Mouse (Mus musculus): ENCODE results near the gene Glyctk. TPM values are rescaled to one million over a fixed set of nuclear protein-coding genes. Genes with fewer than 3 reads are reported as not detected.
"Not testable (repeated sequence)": the region's sequence is repeated elsewhere in the genome, so short reads cannot be mapped to it uniquely, and the experiment has no call there.

Gene Glyctk
- polyA plus RNA-seq, 1 experiment from 2014 or later, result 1.2 TPM

- Histone ChIP-seq H3K9me3 (replicated peaks; ENCODE audit: control insufficient read depth, low read length) (no peaks in the 10 kb centered on the region), H3K4me1 (ENCODE audit: control insufficient read depth, insufficient read depth, low read length) (peaks cover 34% of the 10 kb centered on the region), H3K36me3 (ENCODE audit: control insufficient read depth, insufficient read depth) (no peaks in the 10 kb centered on the region), H3K27me3 (ENCODE audit: control insufficient read depth, insufficient read depth, low read length) (no peaks in the 10 kb centered on the region), H3K9ac (ENCODE audit: low read length) (peak within 1 kb of the TSS; percentile 95), H3K4me3 (ENCODE audit: low read length) (peak within 1 kb of the TSS; percentile 64), H3K27ac (ENCODE audit: low read length) (peak within 1 kb of the TSS; percentile 99), H3K4me2 (ENCODE audit: low read depth, low read length) (peak within 1 kb of the TSS; percentile 93)
- under 1% methylated on average over 81 of the region's 81 CpGs for WGBS
- peak; percentile 91 for ATAC-seq (replicated peaks; ENCODE audit: extremely low read depth, insufficient read depth, low FRiP score)
These were observed 12.8 kb upstream of the Glyctk start, which contains the start of gene Wdr82 for GRCm38 (mm10) chr9:106170556-106171345. Gene Wdr82 (plus strand): TSS chr9:106170928.

DNA sequence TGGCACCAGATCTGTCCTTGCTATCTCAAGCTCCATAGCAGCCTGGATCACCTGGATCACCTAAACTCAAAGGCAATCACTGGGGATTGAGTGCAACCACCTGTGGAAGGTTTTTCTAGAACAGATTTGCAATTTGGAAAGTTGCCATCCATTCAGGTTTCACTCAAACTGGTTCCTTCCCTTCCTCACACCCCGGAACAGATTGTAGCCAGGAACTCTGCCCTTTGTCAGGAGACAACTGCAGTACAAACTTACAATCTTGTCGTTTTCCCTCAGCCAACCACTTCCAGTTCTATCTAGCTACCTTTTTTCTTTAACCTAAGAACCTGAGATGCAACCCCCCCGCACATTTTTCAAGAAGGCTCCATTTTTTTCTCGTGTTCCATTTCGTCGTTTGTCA is 12.0 kb upstream of the Glyctk start:
- Histone ChIP-seq H3K36me3 (ENCODE audit: control insufficient read depth, insufficient read depth) (no peaks in the 10 kb centered on the region), H3K9ac (ENCODE audit: low read length) (peak overlapping the region; percentile 95), H3K4me2 (ENCODE audit: low read depth, low read length) (peak overlapping the region; percentile 93), H3K4me3 (ENCODE audit: low read length) (peak overlapping the region; percentile 64; the same call in 1 of the 2 replicates), H3K27ac (ENCODE audit: low read length) (no peak overlapping the region), H3K27me3 (ENCODE audit: control insufficient read depth, insufficient read depth, low read length) (no peaks in the 10 kb centered on the region), H3K9me3 (replicated peaks; ENCODE audit: control insufficient read depth, low read length) (no peaks in the 10 kb centered on the region), H3K4me1 (ENCODE audit: control insufficient read depth, insufficient read depth, low read length) (peaks cover 26% of the 10 kb centered on the region)
- no peak for ATAC-seq (replicated peaks; ENCODE audit: extremely low read depth, insufficient read depth, low FRiP score)
- 33% methylated on average over 6 of the region's 6 CpGs for WGBS

- ATAC-seq (replicated peaks; ENCODE audit: extremely low read depth, insufficient read depth, low FRiP score); H3K9me3 ChIP-seq (replicated peaks; ENCODE audit: control insufficient read depth, low read length); H3K4me3 ChIP-seq (ENCODE audit: low read length); H3K27ac ChIP-seq (ENCODE audit: low read length); H3K9ac ChIP-seq (ENCODE audit: low read length); H3K36me3 ChIP-seq (ENCODE audit: control insufficient read depth, insufficient read depth); H3K27me3 ChIP-seq (ENCODE audit: control insufficient read depth, insufficient read depth, low read length); H3K4me2 ChIP-seq (ENCODE audit: low read depth, low read length): not testable (repeated sequence)
- H3K4me1 ChIP-seq (ENCODE audit: control insufficient read depth, insufficient read depth, low read length), result peaks cover 18% of the 10 kb centered on the region
- WGBS, result 75% methylated on average over 1 of the region's 1 CpGs
These were observed 11.1 kb upstream of the Glyctk start for GRCm38 (mm10) chr9:106169006-106169405.

- Histone ChIP-seq H3K9me3 (replicated peaks; ENCODE audit: control insufficient read depth, low read length) (no peaks in the 10 kb centered on the region), H3K4me3 (ENCODE audit: low read length) (no peak overlapping the region), H3K27me3 (ENCODE audit: control insufficient read depth, insufficient read depth, low read length) (no peaks in the 10 kb centered on the region), H3K27ac (ENCODE audit: low read length) (no peak overlapping the region), H3K4me2 (ENCODE audit: low read depth, low read length) (no peak overlapping the region), H3K36me3 (ENCODE audit: control insufficient read depth, insufficient read depth) (no peaks in the 10 kb centered on the region), H3K4me1 (ENCODE audit: control insufficient read depth, insufficient read depth, low read length) (peaks cover 7% of the 10 kb centered on the region), H3K9ac (ENCODE audit: low read length) (no peak overlapping the region)
- no peak for ATAC-seq (replicated peaks; ENCODE audit: extremely low read depth, insufficient read depth, low FRiP score)
- WGBS, result 68% methylated on average over 1 of the region's 1 CpGs
These were observed 9.8 kb upstream of the Glyctk start for GRCm38 (mm10) chr9:106167703-106168102.

- ATAC-seq (replicated peaks; ENCODE audit: extremely low read depth, insufficient read depth, low FRiP score), result no peak
- Histone ChIP-seq H3K4me3 (ENCODE audit: low read length) (no peak overlapping the region), H3K9ac (ENCODE audit: low read length) (no peak overlapping the region), H3K27me3 (ENCODE audit: control insufficient read depth, insufficient read depth, low read length) (no peaks in the 10 kb centered on the region), H3K36me3 (ENCODE audit: control insufficient read depth, insufficient read depth) (no peaks in the 10 kb centered on the region), H3K4me2 (ENCODE audit: low read depth, low read length) (no peak overlapping the region), H3K4me1 (ENCODE audit: control insufficient read depth, insufficient read depth, low read length) (peaks cover 7% of the 10 kb centered on the region), H3K9me3 (replicated peaks; ENCODE audit: control insufficient read depth, low read length) (no peaks in the 10 kb centered on the region), H3K27ac (ENCODE audit: low read length) (no peak overlapping the region)
- 69% methylated on average over 3 of the region's 3 CpGs for WGBS
These were observed 9.3 kb upstream of the Glyctk start for GRCm38 (mm10) chr9:106167241-106167640.

DNA sequence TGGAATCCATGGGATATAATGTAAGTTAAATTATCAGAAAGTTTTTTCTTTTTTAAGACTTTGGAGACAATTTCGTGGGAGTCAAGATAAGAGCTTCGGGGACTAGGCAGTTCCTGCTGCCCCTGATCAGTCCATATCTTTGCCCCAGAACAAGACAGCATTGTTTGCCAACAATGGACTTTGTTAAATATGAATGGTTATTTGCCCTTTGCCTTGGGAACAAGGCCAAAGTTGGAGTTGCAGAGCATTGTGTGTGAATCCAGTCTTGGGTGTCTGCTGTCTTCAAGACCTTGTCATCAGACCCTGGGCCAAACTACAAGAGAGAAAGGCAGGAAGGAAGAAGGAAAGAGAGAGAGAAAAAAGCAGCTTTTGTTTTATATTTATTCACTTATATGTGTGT is 8.8 kb upstream of the Glyctk start:
- no peak overlapping the region for H3K9ac ChIP-seq (ENCODE audit: low read length)
- ATAC-seq (replicated peaks; ENCODE audit: extremely low read depth, insufficient read depth, low FRiP score), result no peak
- no peaks in the 10 kb centered on the region for H3K36me3 ChIP-seq (ENCODE audit: control insufficient read depth, insufficient read depth)
- peaks cover 7% of the 10 kb centered on the region for H3K4me1 ChIP-seq (ENCODE audit: control insufficient read depth, insufficient read depth, low read length)
- H3K4me2 ChIP-seq (ENCODE audit: low read depth, low read length), result no peak overlapping the region
- H3K4me3 ChIP-seq (ENCODE audit: low read length), result no peak overlapping the region
- WGBS, result 60% methylated on average over 2 of the region's 2 CpGs
- no peak overlapping the region for H3K27ac ChIP-seq (ENCODE audit: low read length)
- no peaks in the 10 kb centered on the region for H3K27me3 ChIP-seq (ENCODE audit: control insufficient read depth, insufficient read depth, low read length)
- H3K9me3 ChIP-seq (replicated peaks; ENCODE audit: control insufficient read depth, low read length), result no peaks in the 10 kb centered on the region

- Histone ChIP-seq H3K4me2 (ENCODE audit: low read depth, low read length) (peak overlapping the region; percentile 65), H3K27ac (ENCODE audit: low read length) (peak overlapping the region; percentile 92), H3K9ac (ENCODE audit: low read length) (peak overlapping the region; percentile 81), H3K4me1 (ENCODE audit: control insufficient read depth, insufficient read depth, low read length) (peaks cover 5% of the 10 kb centered on the region; the same call in 1 of the 2 replicates), H3K27me3 (ENCODE audit: control insufficient read depth, insufficient read depth, low read length) (no peaks in the 10 kb centered on the region), H3K9me3 (replicated peaks; ENCODE audit: control insufficient read depth, low read length) (no peaks in the 10 kb centered on the region), H3K36me3 (ENCODE audit: control insufficient read depth, insufficient read depth) (no peaks in the 10 kb centered on the region), H3K4me3 (ENCODE audit: low read length) (peak overlapping the region; percentile 72)
- no peak for ATAC-seq (replicated peaks; ENCODE audit: extremely low read depth, insufficient read depth, low FRiP score)
- WGBS, result 36% methylated on average over 5 of the region's 5 CpGs
These were observed 2.5 kb upstream of the Glyctk start for GRCm38 (mm10) chr9:106160426-106160825.

DNA sequence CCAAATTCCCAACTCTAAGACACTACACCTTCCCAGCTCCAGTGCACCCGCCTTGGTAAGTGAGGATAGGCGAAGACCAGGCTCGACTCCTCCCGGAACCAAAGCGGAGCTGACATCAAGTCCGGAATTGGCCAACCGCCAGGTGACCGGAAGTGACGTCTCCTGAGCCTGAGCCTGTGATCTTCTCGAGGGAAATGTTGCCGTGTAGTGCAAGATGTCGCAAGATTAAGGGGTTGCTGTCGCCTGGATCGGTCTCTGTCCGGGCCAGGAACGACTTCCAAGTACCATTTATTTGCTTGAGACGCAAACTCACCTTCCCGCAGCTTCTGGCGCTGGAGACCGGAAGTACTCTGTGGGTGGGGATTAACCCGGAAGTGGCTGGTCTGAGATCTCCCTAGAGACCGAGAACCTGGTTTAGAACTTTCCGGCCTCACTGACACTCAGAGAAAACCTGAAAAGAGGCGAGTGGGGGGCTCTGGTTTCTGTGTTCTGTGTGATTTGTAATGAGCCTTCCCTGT is 1.9 kb upstream of the Glyctk start:
- WGBS, result 2% methylated on average over 24 of the region's 24 CpGs
- Histone ChIP-seq H3K4me1 (ENCODE audit: control insufficient read depth, insufficient read depth, low read length) (peaks cover 5% of the 10 kb centered on the region; the same call in 1 of the 2 replicates), H3K9me3 (replicated peaks; ENCODE audit: control insufficient read depth, low read length) (no peaks in the 10 kb centered on the region), H3K4me3 (ENCODE audit: low read length) (peak overlapping the region; percentile 72), H3K27me3 (ENCODE audit: control insufficient read depth, insufficient read depth, low read length) (no peaks in the 10 kb centered on the region), H3K4me2 (ENCODE audit: low read depth, low read length) (peak overlapping the region; percentile 65), H3K27ac (ENCODE audit: low read length) (peak overlapping the region; percentile 92), H3K36me3 (ENCODE audit: control insufficient read depth, insufficient read depth) (no peaks in the 10 kb centered on the region), H3K9ac (ENCODE audit: low read length) (peak overlapping the region; percentile 81)
- ATAC-seq (replicated peaks; ENCODE audit: extremely low read depth, insufficient read depth, low FRiP score), result peak; percentile 85

GRCm38 (mm10) chr9:106159237-106159636 is 1.3 kb upstream of the Glyctk start:
- Histone ChIP-seq H3K4me3 (ENCODE audit: low read length) (no peak overlapping the region), H3K36me3 (ENCODE audit: control insufficient read depth, insufficient read depth) (no peaks in the 10 kb centered on the region), H3K9ac (ENCODE audit: low read length) (no peak overlapping the region), H3K4me1 (ENCODE audit: control insufficient read depth, insufficient read depth, low read length) (peaks cover 5% of the 10 kb centered on the region; the same call in 1 of the 2 replicates), H3K9me3 (replicated peaks; ENCODE audit: control insufficient read depth, low read length) (no peaks in the 10 kb centered on the region), H3K27me3 (ENCODE audit: control insufficient read depth, insufficient read depth, low read length) (no peaks in the 10 kb centered on the region), H3K4me2 (ENCODE audit: low read depth, low read length) (peak overlapping the region; percentile 65; the same call in 1 of the 2 replicates), H3K27ac (ENCODE audit: low read length) (no peak overlapping the region)
- 80% methylated on average over 9 of the region's 9 CpGs for WGBS
- no peak for ATAC-seq (replicated peaks; ENCODE audit: extremely low read depth, insufficient read depth, low FRiP score)

Measured in heart, embryonic 16.5 days (tissue).